Mouse (Mus musculus) CD4-positive, CD25-positive, alpha-beta regulatory T cell, adult 4 months (primary cell): ENCODE results near the gene Smarce1. TPM values are rescaled to one million over a fixed set of nuclear protein-coding genes. Genes with fewer than 3 reads are reported as not detected.

Source experiments
- ATAC-seq: one replicate; pipeline ENCODE4 v1.8.0; 2017
- polyA plus RNA-seq, 2 experiments: library from polyadenylated mRNA; unstranded; fragments of 100-300 nt; shearing (Covaris generic); gene quantifications; one replicate each; pipeline ENCODE4 v1.2.1; 2017

Gene Smarce1
- polyA plus RNA-seq, 2 experiments from 2014 or later, result 179 to 201 TPM

DNA sequence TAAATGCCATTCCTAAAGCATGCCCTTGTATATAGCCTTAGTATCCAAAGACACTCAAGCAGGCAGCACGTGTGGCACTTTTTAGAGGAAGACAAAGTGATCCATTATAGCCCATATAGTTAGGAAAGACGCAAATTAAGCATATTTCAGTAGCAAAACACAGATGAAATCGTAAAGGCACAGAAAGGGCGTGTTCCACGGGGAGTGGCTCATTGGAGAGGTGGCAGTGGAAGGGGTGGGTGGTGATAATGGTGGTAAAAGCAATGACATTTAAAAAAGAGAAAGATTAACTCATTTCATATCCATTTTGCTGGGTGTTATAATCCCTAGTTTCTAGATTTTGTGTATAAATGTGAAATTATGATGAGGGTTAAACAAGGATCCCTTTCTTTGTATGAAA lies 4.5 kb downstream of the Smarce1 start:
- no peak for ATAC-seq

DNA sequence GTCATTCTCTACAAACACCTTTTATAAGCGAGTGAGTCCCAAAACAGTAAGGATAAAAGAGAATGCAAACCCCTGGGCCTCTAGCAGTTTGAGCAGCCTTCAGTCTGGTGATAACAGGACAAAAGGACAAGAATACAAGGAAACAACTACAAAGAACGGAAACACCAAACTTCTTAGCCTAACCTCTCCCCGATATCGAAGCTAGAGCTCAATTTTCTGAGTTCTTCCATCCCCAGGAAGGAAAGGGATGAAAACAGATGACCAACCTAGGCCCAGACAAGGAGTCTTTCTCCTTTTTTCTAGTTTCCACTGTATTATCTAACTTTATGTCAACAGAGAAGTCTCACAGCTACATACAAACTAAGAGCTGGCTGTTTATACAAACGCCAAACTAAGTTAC lies 7.5 kb downstream of the Smarce1 start:
- no peak for ATAC-seq

DNA sequence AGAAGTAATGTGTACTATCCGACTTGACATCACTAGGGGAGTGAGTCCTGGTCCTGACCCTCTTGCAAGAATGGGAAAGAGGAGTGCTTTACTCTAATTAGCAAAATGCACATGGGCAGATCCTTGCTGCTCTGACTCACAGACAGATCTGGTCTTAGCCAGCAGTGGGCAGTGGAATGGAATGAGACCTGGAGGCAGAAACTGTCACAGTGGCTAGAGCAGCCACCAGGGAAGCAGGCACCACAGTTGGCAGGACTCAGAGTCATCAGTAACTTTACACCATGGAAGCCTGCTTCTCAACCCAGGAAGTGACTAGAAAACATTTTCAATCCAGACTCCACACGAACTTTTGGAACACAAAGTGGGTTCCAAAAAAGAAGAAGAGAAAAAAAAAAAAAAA lies 9.0 kb downstream of the Smarce1 start:
- no peak for ATAC-seq

DNA sequence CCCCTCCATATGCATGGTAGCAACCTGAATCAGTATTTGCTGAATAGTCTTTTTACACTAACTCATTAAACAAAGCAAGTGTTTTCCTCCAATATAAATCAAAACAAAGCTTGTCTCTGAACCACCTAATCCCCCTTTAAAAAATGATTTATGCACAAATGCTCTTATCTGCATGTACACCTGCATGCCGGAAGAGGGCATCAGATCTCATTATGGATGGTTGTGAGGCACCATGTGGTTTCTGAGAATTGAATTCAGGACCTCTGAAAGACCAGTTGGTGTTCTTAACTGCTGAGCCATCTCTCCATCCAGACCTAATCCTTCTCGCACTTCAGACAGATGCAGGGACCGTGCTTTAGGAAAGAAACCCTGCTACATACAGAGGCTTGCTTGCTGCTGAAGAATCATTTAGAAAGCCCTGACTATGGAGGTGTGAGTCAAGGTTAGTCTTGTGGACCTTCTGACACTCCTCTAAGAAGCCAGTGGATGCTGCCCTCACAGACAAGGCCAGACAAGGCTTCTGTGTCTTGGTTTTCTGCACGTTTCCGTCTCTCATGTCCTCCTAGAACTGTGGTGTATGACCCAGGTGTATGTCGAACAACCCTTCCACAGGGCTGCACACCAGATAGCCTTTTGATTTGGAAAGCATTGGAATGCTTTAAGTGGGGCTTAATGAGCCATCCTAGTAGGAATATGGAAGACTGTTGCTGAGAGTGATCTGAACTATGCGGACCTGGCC lies 13.4 kb downstream of the Smarce1 start:
- no peak for ATAC-seq

DNA sequence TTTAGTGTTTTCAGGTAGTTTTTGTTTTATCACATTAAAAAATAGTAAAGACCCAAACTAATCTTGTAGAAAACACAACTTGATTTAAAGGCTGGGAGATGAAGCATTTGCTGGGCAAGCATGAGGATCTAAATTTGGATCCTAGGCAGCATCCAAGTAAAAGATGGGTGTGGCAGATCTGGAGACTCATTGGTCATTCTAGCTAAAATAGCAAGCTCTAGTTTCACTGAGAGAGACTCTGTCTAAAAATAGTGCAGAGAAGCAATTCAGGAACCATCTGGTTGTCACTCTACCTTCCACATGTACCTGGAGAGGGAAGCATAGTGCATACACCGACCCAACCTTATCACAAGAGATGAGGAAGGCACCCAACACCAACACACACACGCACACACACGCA lies 14.6 kb downstream of the Smarce1 start:
- ATAC-seq, result no peak

GRCm38 (mm10) chr11:99212693-99213092 lies 18.1 kb downstream of the Smarce1 start:
- ATAC-seq, result no peak

DNA sequence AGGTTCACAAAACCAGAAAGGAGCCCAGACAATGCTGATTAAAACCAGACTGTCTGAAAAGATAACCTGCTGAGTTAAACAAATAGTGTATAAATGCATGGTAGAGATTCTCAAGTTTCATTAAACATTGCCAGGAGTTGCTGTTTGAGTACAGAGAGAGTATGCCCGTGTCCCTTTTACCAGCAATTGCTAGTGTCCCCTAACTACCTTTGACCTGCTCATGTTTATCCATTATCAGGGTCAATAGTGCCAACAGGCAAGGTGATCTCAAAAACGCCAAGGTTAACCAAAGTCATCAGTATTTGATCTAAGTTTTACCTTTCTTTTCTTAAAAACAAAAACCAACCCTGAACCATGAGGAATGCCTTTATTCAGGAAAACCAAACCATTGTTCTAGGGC lies 18.9 kb downstream of the Smarce1 start:
- no peak for ATAC-seq

- ATAC-seq, result no peak
Observed at GRCm38 (mm10) chr11:99208105-99208669, 22.6 kb downstream of the Smarce1 start.

DNA sequence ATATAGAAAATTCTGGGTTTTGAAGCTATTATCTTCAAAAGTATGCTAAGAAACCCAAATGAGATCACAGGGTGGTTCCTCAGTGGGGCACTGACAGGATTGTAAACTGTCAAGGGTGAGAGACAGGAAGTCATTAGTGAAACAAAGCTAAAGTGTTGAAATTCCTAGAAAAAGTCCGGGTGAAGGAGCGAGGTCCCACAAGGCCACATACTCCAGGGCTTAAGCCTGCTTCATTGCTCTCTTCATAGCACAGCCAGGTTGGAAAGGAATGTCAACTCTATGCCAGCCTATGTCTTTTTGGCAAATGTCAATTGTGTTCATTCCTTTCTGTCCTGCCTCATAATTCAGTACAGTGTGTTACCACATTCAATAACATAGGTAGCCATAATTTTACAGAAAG lies 23.4 kb downstream of the Smarce1 start:
- peak; percentile 14 for ATAC-seq

DNA sequence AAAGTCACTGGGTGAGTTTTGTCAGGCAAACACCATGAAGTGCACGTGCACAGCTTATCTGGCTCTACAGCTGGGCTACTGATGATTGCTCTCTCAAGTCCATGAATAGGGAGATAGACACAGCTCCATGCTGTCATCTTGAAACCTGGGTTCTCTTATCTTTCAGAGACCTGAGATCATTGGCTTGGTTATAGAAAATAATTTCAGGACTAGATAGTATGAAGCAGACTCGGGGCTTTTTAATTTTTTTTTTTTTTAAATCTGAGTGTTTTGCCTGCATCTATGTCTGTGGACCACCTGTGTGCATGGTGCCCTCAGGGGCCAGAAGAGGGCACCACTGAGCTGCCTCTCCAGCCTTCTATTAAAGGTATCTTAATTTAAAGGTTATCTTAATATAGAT lies 23.9 kb downstream of the Smarce1 start:
- ATAC-seq, result no peak

DNA sequence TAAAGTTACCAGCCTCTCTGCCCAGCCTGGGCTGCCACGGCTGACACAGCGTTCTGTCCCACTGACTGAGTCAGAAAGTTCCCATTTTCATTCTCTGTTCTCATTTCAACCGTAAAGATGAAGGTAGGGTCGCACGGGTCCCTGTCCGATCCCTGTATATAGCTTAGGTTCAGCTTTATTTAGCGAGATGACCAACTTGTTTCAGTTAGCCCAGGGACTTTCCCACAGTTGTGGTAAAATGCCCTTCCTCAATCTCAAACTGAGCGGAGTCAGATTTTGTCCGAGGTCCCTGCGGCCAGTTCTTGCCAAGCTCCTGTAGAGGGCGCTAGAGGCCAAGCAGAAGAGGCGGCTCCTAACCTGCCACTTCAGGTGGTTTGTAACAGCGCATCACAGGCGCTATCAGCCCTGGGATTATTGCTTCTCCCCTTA lies 41.6 kb downstream of the Smarce1 start:
- ATAC-seq, result peak; percentile 88

DNA sequence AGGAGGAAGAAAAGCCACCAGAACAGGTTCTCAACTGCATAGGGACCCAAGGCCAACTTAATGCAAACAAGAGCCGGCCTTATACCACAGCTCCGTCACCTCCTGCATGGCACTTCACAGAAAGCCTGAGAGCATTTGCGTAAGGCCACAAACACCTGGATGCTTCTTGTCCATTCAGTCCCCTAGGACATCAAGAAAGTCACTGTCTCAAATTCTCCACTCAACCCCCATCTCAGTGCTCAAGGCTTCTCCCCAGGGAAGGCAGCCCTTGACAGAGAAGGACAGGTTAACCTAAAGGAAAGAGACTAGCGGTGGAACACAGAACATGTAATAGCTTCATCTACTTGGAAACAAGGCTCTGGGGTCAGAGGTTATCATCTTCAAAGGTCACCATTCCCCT lies 43.5 kb downstream of the Smarce1 start:
- ATAC-seq, result no peak

- peak; percentile 38 for ATAC-seq
Observed at GRCm38 (mm10) chr11:99186836-99187235, 44.0 kb downstream of the Smarce1 start.

GRCm38 (mm10) chr11:99182575-99182974 lies 48.2 kb downstream of the Smarce1 start:
- peak; percentile 41 for ATAC-seq

GRCm38 (mm10) chr11:99180071-99180470 lies 50.7 kb downstream of the Smarce1 start:
- peak; percentile 63 for ATAC-seq

DNA sequence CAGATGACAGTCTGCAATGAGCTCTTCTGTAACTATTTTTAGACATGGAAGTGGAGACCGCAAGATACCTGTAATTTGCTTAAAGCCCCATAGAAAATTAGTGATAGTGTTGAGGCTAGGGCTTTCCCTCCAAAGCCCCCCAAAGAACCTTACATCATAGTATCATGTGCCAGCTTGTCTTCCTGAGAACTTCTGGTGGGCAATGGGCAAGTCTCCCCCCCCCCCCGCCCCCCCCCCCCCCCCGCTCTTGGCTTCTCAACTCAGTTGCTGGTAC lies 53.0 kb downstream of the Smarce1 start:
- peak; percentile 47 for ATAC-seq

DNA sequence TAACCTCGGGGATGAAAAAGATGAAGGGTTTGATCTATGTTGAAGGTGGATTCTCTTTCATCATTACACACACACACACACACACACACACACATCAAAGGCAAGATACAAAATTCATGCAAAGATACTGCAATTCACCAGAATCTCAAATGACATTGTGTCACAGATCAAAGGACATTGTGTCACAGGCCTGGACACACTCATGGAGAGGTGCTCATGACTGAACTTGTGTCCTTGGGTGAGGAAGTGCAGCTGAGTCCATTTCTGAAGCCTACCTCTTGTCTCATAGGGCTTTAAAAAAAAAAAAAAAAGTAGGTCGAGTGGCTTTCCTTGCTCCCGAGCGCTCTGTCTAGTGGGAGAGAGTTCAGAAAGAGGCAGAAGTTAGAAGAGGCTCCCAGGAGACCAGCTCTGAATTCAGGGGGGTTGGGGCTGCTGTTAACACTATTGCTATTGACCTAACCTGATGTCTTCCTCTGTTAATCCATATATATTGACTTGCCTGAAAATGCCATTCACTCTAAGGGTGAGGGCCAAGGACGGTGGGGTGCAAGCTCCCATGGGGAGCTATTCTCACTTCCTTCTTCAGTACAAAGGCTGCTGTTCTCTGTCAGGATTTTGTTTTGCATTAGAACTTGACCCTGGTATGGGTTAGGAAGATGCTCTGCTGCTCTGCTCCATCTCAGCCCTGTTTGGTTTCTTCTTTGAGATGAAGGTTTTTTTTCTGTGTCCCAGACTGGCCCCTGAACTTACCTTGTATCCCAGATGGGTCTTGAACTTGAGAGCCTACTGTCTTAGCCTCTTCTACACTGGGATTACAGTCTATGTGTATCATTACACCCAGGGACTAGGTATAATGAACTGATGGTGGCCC lies 53.5 kb downstream of the Smarce1 start:
- ATAC-seq, result no peak

DNA sequence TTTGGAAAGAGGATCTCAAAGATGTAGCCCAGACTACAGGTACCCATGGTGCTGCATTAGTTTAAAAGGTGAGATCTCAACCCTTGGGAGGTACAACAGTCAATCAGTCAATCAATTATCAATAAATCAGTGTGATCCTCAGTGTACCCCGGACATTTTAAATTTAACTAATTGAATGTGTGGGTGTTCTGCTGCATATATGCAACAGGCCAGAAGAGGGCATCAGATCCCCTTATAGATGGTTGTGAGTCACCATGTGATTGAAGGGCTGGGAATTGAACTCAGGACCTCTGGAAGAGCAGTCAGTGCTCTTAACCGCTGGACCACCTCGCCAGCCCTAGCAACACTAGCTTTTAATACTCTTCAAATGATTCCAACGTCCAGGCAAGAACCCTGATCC lies 58.8 kb downstream of the Smarce1 start:
- no peak for ATAC-seq

GRCm38 (mm10) chr11:99171442-99171841 lies 59.4 kb downstream of the Smarce1 start:
- ATAC-seq, result no peak

GRCm38 (mm10) chr11:99170547-99171267 lies 60.1 kb downstream of the Smarce1 start:
- ATAC-seq, result peak; percentile 75

DNA sequence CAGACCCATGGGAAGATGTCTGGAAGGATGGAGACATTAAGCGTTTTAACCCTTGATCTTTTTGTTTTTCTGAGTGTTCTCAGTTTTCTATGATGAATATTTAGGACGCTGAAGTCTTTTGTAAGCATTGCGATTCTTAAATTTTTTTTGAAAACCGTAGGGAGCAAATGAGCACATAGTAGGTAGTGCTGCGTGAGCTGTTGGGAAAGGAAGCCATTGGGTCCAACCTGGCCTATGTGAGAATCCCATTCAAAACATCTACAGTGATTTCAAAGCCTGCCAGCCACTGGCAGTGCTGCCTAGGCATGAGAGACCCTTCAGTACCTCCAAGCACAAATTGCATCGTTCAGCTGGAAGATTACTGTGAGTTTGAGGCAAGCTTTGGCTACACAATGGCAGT lies 60.8 kb downstream of the Smarce1 start:
- ATAC-seq, result no peak

GRCm38 (mm10) chr11:99169438-99169837 lies 61.4 kb downstream of the Smarce1 start:
- ATAC-seq, result no peak

DNA sequence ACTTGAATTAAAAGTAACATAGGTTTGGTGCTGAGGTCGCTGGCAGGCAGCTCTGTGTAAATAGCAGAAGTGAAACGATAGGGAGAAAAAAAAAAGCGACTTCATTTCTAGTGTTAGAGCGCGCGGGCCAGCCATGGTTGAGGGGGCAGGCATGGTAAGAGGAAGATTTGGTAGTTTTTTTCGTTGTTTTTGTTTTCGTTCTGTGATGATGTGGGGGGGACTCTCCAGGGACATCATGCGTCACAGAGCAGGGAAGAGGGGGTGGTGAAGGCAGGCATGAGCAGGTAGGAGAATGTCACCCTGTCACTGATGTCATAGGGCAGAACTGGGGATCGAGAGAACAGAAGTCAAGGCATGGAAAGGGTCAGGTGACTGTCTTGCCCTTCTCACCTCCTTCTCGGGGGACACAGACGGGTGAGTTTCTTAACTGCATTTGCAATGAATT lies 62.8 kb downstream of the Smarce1 start:
- ATAC-seq, result peak; percentile 53
